Mouse (Mus musculus) retina, adult 2 months (tissue): ENCODE results near the gene Pigc.

ENCODE experiments used
- DNase-seq: peaks from one replicate; pipeline ENCODE4 v3.0.0-alpha.2; 2012; ENCODE audit warnings: low read depth, low spot score

Gene Pigc

DNA sequence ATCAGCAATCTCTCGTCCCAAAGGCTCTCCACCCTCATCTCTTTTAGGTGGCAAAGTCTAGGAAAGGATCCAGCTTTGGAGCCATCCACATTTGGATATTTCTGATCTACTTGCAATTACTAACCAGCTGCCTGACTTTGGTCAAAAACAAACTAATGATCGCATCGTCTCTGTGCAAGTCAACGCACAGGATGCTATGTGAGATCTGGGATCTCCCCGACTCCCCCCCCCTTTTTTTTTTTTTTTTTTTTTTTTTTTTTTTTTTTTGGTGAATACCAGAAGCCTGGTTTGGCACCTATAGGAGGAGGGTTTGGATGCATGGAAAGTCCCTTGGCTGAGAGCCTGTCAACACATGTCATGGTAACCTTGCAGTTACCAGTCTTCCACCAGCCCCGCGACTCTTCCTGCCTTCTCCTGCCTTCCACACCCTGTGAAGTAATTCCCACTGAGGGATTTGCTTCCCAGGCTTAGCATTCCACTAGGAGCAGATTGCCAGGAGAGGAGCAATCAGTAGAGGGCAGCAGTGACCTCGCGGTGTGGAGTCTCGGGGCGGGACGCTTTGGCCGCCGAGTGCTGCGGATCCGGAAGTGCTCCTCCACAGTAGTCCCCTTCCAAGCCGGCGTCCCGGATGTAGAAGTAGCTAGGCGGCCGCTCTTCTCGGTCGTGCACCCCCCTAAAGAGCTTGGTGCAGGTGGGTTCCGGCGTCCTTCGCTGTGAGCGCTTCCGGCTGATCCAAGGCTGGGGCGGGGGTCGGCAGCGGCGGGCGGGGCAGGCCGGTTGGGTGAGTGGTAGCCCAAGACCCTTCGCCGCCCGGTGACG is at the start of gene Pigc:
TSS of gene Pigc (plus strand) at position 598 of the 819 bp plus-strand sequence.
- peak; percentile 86 for DNase-seq

DNA sequence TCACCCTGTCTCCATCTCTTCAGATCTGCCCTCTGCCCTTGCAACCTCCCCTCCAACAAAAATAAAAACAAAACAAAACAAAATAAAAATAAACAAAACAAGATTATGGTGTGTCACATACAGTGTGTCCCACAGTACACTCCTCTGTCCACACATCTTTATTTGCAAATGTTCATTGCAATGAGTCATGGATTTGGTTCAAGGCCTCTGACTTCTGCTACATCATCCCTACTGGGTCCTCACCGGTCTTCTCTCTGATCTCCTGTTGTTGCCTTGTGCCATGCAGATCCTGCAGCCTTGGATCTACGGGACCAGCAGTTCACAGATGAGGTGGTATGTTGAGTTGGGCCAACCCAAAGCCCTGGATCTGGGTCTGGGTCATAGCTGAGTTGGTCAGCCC is 49.4 kb upstream of the Pigc start:
- no peak for DNase-seq

DNA sequence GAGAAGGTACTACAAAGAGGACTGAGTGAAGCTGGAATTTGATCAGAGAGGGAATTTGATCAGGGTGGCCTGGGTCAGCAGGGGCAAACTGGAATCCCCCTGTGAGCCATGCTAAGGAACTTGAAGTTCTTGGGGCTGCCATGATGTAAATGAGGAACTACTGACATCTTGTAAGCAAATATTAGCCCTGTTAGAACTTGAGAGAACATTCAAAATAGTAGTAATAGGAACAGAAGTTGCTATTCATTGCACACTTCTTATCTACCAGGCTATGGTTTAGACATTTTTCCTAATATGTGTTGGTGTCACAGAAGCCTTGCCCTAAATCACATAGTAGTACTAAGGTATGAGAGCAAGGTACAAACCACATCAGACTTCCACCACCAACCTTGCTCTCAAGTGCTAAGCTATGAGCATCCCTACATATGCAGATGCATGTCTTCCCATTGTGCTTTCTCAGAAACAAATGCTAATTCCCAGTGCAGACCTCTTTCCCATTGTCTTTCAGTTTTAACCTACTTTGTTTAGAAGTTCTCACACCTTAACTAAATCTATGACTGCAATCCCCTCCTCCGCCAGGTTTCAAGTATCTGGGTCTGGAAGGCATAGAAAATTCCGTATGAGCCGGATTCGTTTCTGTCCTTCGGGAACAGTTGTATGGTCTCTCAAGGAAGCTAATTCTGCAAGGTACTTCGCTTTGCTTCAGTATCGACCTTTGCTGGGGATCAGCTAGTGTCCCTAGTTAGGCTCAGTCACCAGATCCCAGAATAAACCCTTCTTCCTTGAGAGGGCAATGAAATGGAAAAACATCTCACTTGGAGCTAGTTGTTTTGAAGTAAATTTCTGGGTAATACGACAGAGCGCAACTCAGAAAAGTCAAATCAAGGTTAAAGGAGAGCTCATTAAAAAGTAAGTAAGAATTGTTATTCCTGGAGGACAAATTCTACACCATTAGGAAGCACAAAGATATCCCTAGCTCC is 48.2 kb upstream of the Pigc start:
- DNase-seq, result no peak

- no peak for DNase-seq
These were observed 47.1 kb upstream of the Pigc start for GRCm38 (mm10) chr1:161921928-161922327.

DNA sequence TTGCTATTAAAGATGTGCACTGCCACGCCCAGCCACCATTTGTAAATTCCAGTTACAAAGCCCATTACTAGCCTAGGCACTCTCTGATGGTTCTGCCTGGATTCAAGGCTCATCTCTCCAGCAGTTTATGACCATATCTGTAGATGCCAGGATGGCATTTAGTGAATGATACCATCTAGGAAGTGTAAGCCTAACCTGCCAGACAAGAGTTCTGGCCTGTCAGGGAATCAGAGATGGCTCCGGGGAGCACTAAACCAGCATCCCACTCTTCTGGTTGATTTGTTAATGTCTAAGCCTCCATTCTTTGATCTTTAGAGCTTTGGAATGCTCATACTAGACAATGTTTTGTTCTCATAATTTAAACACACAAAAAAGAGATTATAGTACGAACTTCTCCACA is 44.7 kb upstream of the Pigc start:
- no peak for DNase-seq

- no peak for DNase-seq
These were observed 43.6 kb upstream of the Pigc start for GRCm38 (mm10) chr1:161925281-161925805.

- DNase-seq, result no peak
These were observed 41.0 kb upstream of the Pigc start for GRCm38 (mm10) chr1:161927976-161928375.

- no peak for DNase-seq
These were observed 37.7 kb upstream of the Pigc start for GRCm38 (mm10) chr1:161931313-161931712.

DNA sequence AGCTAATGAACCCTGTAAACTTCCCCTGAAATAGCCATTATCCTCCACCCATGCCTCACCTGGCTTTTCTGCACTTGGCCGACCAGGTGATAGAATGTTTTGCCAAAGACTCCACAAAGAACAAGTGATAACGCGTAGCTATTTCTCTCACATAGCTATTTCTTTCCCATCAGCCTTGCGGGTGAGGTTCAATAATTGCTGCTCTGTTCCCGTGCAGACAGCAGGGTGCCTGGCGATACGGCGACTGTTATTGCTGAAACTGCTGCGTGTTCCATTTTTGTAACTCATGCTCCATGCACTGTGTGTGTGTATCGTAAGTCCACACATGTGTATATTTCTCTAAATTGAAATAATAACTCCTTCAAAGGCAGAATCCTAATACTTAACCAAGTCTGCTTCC is 37.2 kb upstream of the Pigc start:
- DNase-seq, result no peak

- DNase-seq, result no peak
These were observed 36.7 kb upstream of the Pigc start for GRCm38 (mm10) chr1:161932286-161932685.

GRCm38 (mm10) chr1:161942082-161942481 is 26.9 kb upstream of the Pigc start:
- DNase-seq, result no peak

- no peak for DNase-seq
These were observed 17.8 kb upstream of the Pigc start for GRCm38 (mm10) chr1:161951009-161951779.

DNA sequence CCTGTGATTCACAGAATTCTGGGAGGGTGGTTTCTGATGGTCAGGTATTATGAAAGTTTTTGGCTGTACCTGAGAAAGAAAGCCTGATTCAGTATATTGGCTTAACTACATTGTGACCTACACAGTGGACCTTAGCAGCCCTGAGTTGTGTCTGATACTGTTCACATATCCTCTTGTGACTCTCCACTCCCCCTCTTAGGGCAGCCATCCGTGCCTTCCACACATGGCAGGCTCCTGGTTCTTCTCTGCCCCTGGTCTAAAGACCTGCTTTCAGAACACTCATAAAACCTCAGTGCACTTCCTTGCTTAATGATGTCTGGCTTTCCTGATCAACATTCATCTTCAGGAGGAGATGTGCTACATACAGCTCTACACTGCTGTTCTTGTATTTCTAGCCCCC is 16.4 kb upstream of the Pigc start:
- DNase-seq, result no peak

GRCm38 (mm10) chr1:161955846-161956245 is 13.1 kb upstream of the Pigc start:
- DNase-seq, result no peak

GRCm38 (mm10) chr1:161957964-161958950 is 10.7 kb upstream of the Pigc start:
- no peak for DNase-seq

- DNase-seq, result no peak
These were observed 6.3 kb upstream of the Pigc start for GRCm38 (mm10) chr1:161962465-161963377.

DNA sequence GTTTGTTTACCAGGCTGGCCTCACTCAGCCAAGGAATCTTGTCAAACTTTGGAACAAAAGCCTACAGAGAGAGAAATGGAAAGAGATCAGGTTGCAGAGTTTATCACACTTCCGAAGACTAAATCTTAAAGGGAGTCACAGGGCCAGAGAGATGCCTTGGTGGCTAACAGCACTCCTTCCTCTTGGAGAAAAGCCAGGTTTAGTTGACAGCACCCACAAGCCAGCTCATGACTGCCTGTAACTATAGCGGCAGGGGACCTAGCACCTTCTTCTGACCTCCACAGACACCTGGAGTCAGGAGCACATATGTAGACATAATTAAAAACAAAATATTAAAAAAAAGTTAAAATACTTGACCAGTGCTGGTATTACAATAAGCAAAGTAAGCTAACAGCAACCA is 1.1 kb upstream of the Pigc start:
- DNase-seq, result no peak

GRCm38 (mm10) chr1:161970874-161971273 is 1.9 kb downstream of the Pigc start:
- no peak for DNase-seq

DNA sequence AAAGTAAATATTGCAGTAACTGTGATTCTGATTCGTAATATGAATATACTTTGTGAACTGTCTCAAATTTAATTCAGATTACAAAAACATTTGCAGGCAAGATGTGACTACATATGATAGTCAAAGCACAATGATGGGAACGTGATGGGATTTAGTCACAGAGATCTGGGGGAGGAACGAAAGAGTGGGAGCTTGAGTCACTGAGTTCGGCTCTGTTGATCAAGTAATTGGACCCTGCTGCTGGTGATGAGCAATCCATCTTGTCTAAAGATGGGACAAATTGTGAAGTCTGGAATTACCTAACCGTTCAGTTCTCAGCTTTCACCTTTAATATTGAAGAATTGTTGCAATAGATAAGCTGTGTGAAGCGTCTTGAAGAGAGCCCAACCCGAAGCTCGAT is 3.2 kb downstream of the Pigc start:
- DNase-seq, result no peak
